Mouse (Mus musculus): ENCODE results near the gene Gm5678. TPM values are rescaled to one million over a fixed set of nuclear protein-coding genes. Genes with fewer than 3 reads are reported as not detected.

The Gm5678 gene
- polyA plus RNA-seq, 1 experiment = not detected

DNA sequence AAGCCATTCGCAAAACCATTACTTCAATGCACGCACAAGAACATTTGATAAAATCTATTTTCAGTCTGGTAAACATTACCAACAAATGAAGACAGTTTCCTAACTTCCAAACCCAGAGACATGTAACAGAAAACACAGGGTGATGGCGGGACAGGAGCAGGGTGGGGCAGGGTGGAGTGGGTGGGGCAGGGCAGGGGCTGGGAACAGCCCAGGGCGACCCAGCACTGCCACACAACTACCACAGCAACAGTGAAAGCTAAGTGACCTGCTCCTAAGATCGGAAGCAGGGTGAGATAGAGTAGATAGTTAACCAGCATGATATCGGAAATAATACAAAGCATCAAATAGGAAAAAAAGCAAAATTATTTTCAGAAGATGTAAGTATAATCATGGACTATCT, 28.4 kb upstream of the Gm5678 start:
- TF ChIP-seq GATA1 (IDR thresholded peaks at IDR 0.05; ENCODE audit: low read length) = no peak

DNA sequence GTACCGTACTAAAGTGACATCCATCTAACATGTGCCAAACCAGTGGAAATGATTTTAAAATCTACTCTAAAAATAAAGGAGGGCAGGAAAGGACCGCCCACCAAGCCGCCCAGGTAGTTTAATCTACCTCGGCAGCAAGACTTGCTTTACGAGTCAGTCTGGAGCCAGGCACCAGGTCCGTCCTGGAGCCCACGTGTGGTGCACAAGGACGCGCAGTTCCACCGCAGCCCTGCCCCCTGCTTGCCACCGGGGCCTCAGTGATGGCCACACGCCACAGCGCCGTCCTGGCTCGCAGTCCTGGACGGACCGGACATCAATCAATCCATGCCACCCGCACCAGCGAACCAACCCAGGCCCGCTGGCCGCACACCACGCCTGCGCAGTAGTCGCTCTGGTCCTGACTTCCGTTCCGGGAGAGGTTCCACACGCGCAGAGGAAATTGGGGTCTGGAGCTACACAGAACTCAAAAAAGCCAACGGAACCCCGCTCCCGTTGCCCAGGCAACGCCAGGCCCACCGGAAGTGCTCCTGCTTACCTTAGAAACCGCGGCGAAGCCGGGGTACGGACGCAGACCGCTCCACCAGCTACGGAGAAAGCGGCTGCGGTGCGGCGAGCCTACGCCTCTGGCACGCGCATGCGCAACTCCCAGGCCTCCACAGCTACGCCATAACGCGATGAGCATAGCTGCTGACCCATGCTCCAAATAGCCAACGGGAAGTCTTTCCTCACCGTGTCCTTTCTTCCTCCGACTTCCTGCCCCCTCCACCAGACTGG, 24.3 kb upstream of the Gm5678 start, which contains the start of gene Setd4:
Setd4 (minus strand) TSS at position 625 of the 774 bp plus-strand sequence.
- no peak for TF ChIP-seq GATA1 (IDR thresholded peaks at IDR 0.05; ENCODE audit: low read length)

- TF ChIP-seq GATA1 (IDR thresholded peaks at IDR 0.05; ENCODE audit: low read length) = no peak
Observed at GRCm38 (mm10) chr16:93604481-93604969, 23.4 kb upstream of the Gm5678 start.

- no peak for TF ChIP-seq GATA1 (IDR thresholded peaks at IDR 0.05; ENCODE audit: low read length)
Observed at GRCm38 (mm10) chr16:93605553-93605952, 22.3 kb upstream of the Gm5678 start, which contains the start of gene Cbr1. Gene Cbr1 (plus strand): TSS chr16:93605853.

DNA sequence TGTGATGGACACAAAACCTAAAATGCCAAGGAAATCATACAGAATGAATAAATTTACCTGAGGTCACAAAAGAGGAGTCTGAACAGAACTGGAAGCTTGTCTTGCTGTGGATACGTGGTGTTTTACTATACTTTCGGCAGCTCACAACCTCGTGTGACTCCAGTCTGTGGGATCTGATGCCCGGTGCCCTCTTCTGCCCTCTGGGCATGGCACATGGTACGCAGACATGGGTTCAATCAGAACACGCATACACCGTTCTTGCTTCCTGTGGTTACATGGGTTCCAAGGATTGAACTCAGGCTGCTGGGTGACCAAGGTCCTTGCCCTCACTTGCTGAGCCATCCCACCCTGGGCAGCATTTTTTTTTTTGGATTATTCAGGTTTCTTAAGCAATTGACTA, 21.8 kb upstream of the Gm5678 start:
- no peak for TF ChIP-seq GATA1 (IDR thresholded peaks at IDR 0.05; ENCODE audit: low read length)

DNA sequence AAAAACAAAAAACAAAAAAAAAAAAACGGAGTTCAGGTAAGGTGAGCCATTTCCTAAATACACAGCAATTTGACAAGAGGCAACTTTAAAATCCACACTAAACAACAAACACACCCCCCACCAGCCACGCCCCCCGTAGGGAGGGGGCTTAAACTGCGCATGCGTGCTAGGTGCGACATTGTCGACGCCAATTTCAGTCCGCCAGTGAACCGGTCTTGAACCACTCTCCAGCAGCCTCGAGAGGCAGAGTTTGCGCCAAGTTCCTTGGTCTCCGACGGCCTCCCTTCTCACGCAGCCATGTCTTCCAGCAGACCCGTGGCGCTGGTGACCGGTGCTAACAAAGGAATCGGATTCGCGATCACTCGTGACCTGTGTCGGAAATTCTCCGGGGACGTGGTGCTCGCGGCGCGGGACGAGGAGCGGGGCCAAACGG, 20.2 kb upstream of the Gm5678 start:
- no peak for TF ChIP-seq GATA1 (IDR thresholded peaks at IDR 0.05; ENCODE audit: low read length)

GRCm38 (mm10) chr16:93608731-93609130, 19.2 kb upstream of the Gm5678 start:
- TF ChIP-seq GATA1 (IDR thresholded peaks at IDR 0.05; ENCODE audit: low read length) = no peak

GRCm38 (mm10) chr16:93609796-93610195, 18.1 kb upstream of the Gm5678 start:
- no peak for TF ChIP-seq GATA1 (IDR thresholded peaks at IDR 0.05; ENCODE audit: low read length)

DNA sequence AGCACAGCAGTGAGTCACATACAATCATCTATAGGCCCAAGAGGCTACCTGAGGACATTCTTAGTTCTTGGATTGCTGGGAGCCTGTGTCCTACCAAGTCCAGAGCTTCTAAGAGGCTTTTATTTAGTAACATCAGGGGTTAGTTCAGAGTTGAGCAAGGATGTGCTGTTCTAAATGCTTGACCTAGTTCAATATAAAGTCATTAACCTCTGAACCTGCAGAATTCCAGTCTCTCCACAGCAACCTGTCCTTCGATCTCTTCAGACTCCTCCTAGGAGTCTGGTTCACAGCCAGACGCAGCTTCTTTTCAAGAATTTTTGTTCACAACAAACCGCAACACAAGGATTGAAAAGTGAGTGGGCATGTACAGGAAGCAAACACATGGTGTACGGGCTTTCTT, 16.9 kb upstream of the Gm5678 start:
- no peak for TF ChIP-seq GATA1 (IDR thresholded peaks at IDR 0.05; ENCODE audit: low read length)

DNA sequence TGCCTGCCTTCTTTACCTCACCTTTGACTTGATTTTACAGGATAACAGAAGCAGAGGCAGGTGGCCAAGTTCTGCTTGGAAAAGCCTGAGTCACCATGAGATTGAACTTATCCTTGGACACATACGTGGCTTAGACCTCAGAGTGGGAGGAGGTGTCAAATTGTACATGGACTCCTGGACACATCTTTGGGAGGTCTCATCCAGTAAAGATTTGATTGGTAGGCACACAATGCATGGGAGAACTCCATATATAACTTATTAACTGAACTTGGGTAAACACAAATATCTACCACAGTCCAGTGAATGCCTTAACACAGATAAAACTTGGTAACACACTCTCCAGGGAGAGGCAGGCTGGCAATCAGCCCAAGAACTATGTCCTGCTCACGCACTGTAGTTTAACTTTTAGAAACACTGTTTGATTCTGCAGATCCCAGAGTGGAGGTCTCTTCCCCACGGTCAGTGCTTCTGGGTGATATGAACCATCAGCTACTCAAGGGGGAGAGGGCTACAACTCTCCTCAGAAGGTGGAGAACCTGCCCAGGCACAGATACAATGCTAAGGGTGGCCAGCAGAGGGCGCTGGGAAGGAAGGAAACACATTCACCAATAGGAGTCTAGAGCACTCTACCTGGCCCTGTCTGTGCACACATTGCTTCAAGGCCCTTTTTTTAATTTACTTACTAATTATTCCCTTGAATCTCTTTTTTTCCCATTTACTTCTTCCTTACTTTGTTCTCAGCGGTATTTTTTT, 12.6 kb upstream of the Gm5678 start:
- TF ChIP-seq GATA1 (IDR thresholded peaks at IDR 0.05; ENCODE audit: low read length) = no peak

DNA sequence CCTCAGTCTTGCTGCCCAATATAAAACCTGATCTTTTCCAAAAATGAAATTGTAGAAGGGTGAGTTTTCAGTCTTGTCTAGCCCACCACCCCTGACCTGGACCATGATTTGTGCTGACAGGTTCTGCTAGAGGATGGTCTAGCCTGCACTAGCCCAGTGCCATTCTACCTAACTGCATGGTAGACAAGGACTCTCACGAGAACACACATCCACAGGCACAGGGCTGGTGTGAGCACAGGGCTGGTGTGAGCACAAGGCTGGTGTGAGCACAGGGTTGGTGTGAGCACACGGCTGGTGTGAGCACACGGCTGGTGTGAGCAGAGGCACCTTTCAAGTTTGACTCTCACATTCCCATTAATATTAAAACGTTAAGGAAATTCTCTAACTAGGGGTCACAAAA, 3.2 kb upstream of the Gm5678 start:
- TF ChIP-seq GATA1 (IDR thresholded peaks at IDR 0.05; ENCODE audit: low read length) = no peak

GRCm38 (mm10) chr16:93626745-93627144, 1.2 kb upstream of the Gm5678 start:
- TF ChIP-seq GATA1 (IDR thresholded peaks at IDR 0.05; ENCODE audit: low read length) = no peak

DNA sequence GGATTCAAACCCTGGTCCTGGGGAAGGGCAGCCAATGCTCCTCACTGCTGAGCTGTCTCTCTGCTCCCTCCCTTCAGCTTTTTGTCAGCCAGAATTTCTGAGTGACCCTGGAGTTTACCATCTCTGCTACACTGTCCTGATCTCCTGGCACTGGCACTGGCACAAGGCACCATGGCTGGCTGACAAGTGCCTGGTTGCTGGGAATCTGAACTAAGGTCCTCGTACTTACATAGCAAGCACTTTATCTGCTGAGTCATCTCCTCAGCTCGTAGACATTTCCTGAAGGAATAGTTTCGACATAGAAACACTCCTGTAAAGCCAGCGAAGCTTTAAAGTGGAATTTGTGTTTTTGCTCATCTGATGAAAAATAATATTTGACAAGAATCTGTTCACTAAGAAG, 16.1 kb downstream of the Gm5678 start:
- TF ChIP-seq GATA1 (IDR thresholded peaks at IDR 0.05; ENCODE audit: low read length) = no peak

DNA sequence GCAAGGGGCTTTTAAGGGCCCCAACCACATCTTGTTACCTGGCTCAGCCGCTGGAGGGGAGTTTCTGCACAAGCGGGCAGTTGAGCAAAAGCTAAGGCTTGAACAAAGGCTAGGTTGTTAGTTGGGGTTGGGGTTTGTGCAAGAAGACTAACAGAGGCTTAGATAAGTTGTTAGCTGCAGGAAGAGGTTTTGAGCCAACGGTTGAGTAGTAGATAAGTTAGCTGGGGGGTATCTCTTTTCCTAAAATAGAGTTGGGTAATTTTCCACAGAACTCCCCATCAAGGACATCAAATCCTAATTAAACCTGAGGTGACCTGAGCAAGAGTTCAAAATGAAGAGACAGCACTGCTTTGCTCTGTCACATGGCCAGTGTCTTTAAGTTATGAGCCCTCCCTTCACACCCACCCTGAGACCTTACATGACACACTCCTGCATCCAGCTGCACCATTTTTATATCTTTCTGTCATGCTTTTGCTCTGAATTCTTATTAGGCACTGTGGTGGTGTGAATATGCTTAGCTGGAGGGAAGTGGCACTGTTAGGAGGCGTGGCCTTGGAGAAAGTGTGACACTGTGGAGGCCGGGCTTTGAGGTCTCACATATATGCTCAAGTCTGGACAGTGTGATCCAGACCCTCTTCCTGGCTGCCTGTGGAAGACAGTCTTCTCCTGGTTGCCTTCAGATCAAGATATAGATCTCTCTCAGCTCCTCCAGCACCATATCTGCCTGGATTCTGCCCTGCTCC, 20.7 kb downstream of the Gm5678 start:
- TF ChIP-seq GATA1 (IDR thresholded peaks at IDR 0.05; ENCODE audit: low read length) = no peak

DNA sequence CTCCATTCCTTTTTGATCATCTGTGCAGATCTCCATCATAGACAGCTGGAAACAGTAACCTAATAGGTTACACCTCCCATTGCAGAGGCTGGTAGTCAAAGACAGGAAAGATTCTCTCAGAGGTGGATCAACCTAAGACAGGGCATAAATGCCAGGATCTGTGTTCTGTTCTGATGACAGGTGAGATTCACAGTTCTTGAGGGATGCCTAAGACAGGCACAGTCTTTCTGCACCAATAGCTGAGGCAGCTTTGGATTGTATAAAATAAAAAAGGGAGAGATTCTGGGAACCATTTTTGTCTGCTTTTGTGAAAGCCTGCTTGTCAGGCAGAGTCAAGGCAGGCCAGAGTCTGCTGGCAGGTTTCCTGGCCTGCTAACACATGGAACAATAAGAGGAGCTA, 40.1 kb downstream of the Gm5678 start:
- no peak for TF ChIP-seq GATA1 (IDR thresholded peaks at IDR 0.05; ENCODE audit: low read length)

DNA sequence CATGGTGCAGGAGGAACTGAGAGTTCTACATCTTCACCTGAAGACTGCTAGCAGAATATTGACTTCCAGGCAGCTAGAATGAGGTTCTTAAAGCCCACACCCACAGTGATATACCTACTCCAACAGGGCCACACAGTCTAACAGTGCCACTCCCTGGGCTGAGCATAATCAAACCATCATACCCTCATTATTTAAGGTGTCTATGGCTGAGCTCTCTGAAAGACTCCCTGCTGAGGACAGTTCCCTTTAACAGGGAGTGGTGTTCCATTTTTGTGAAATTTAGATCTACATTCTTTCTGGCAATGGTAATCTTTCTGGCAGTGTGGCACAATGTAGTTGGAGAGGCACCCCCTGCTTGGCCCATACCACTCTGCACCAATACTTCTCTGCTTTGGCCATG, 41.6 kb downstream of the Gm5678 start:
- no peak for TF ChIP-seq GATA1 (IDR thresholded peaks at IDR 0.05; ENCODE audit: low read length)

Measured in G1E-ER4 (cell line).